Mouse (Mus musculus): ENCODE measurements around the gene Loxl4. TPM values are rescaled to one million over a fixed set of nuclear protein-coding genes. Genes with fewer than 3 reads are reported as not detected.

Loxl4 gene
- total and polyA plus RNA-seq, 3 experiments = not detected

GRCm38 (mm10) chr19:42575317-42575716 lies 37.3 kb downstream of the Loxl4 start:
- ATAC-seq (ENCODE audit: extremely low read depth, insufficient number of reproducible peaks, low FRiP score, poor library complexity, severe bottlenecking) (no peak), DNase-seq (ENCODE audit: low spot score) (no peak)
- Histone ChIP-seq H3K4me3 (ENCODE audit: low read depth, low read length) (no peak overlapping the region), H3K27me3 (ENCODE audit: insufficient read depth, low read length) (no peaks in the 10 kb centered on the region), H3K4me1 (ENCODE audit: insufficient read depth, low read depth, low read length) (peaks cover 12% of the 10 kb centered on the region), H3K36me3 (replicated peaks) (peaks cover 30% of the 10 kb centered on the region), H3K9me3 (replicated peaks) (no peaks in the 10 kb centered on the region)
- TF ChIP-seq TAL1 (conservative IDR thresholded peaks at IDR 0.05; ENCODE audit: low read depth, low read length) (no peak), POLR2AphosphoS5 (IDR thresholded peaks at IDR 0.05; ENCODE audit: insufficient replicate concordance, low read depth, low read length) (no peak), CTCF (IDR thresholded peaks at IDR 0.05; ENCODE audit: low read depth, low read length) (no peak), GATA1 (IDR thresholded peaks at IDR 0.05; ENCODE audit: borderline replicate concordance, low read length) (no peak), GATA2 (IDR thresholded peaks at IDR 0.05; ENCODE audit: borderline replicate concordance, low read depth, low read length) (no peak)

- no peak for DNase-seq (ENCODE audit: low spot score)
- Histone ChIP-seq H3K36me3 (replicated peaks) (peaks cover 34% of the 10 kb centered on the region), H3K4me1 (ENCODE audit: insufficient read depth, low read depth, low read length) (peaks cover 11% of the 10 kb centered on the region), H3K27me3 (ENCODE audit: insufficient read depth, low read length) (no peaks in the 10 kb centered on the region), H3K9me3 (replicated peaks) (no peaks in the 10 kb centered on the region), H3K4me3 (ENCODE audit: low read depth, low read length) (no peak overlapping the region)
- TF ChIP-seq GATA2 (IDR thresholded peaks at IDR 0.05; ENCODE audit: borderline replicate concordance, low read depth, low read length) (no peak), TAL1 (conservative IDR thresholded peaks at IDR 0.05; ENCODE audit: low read depth, low read length) (no peak), CTCF (IDR thresholded peaks at IDR 0.05; ENCODE audit: low read depth, low read length) (no peak), GATA1 (IDR thresholded peaks at IDR 0.05; ENCODE audit: borderline replicate concordance, low read length) (no peak), POLR2AphosphoS5 (IDR thresholded peaks at IDR 0.05; ENCODE audit: insufficient replicate concordance, low read depth, low read length) (no peak)
- no peak for ATAC-seq (ENCODE audit: extremely low read depth, insufficient number of reproducible peaks, low FRiP score, poor library complexity, severe bottlenecking)
Observed at GRCm38 (mm10) chr19:42571291-42571690, 41.3 kb downstream of the Loxl4 start.

GRCm38 (mm10) chr19:42569076-42569475 lies 43.5 kb downstream of the Loxl4 start:
- H3K9me3 ChIP-seq (replicated peaks) = no peaks in the 10 kb centered on the region
- H3K4me3 ChIP-seq (ENCODE audit: low read depth, low read length) = no peak overlapping the region
- no peak for TF ChIP-seq GATA2 (IDR thresholded peaks at IDR 0.05; ENCODE audit: borderline replicate concordance, low read depth, low read length)
- no peak for TF ChIP-seq CTCF (IDR thresholded peaks at IDR 0.05; ENCODE audit: low read depth, low read length)
- no peak for TF ChIP-seq TAL1 (conservative IDR thresholded peaks at IDR 0.05; ENCODE audit: low read depth, low read length)
- TF ChIP-seq GATA1 (IDR thresholded peaks at IDR 0.05; ENCODE audit: borderline replicate concordance, low read length) = no peak
- no peak for TF ChIP-seq POLR2AphosphoS5 (IDR thresholded peaks at IDR 0.05; ENCODE audit: insufficient replicate concordance, low read depth, low read length)
- ATAC-seq (ENCODE audit: extremely low read depth, insufficient number of reproducible peaks, low FRiP score, poor library complexity, severe bottlenecking) (no peak), DNase-seq (ENCODE audit: low spot score) (no peak)
- H3K4me1 ChIP-seq (ENCODE audit: insufficient read depth, low read depth, low read length) = peaks cover 3% of the 10 kb centered on the region; the same call in 1 of the 2 replicates
- no peaks in the 10 kb centered on the region for H3K27me3 ChIP-seq (ENCODE audit: insufficient read depth, low read length)
- peaks cover 34% of the 10 kb centered on the region for H3K36me3 ChIP-seq (replicated peaks)

GRCm38 (mm10) chr19:42567020-42567419 lies 45.6 kb downstream of the Loxl4 start:
- peaks cover 2% of the 10 kb centered on the region; the same call in 1 of the 2 replicates for H3K4me1 ChIP-seq (ENCODE audit: insufficient read depth, low read depth, low read length)
- no peaks in the 10 kb centered on the region for H3K27me3 ChIP-seq (ENCODE audit: insufficient read depth, low read length)
- H3K9me3 ChIP-seq (replicated peaks) = no peaks in the 10 kb centered on the region
- no peak for DNase-seq (ENCODE audit: low spot score)
- TF ChIP-seq CTCF (IDR thresholded peaks at IDR 0.05; ENCODE audit: low read depth, low read length) = no peak
- TF ChIP-seq GATA1 (IDR thresholded peaks at IDR 0.05; ENCODE audit: borderline replicate concordance, low read length) = no peak
- TF ChIP-seq POLR2AphosphoS5 (IDR thresholded peaks at IDR 0.05; ENCODE audit: insufficient replicate concordance, low read depth, low read length) = no peak
- no peak for TF ChIP-seq GATA2 (IDR thresholded peaks at IDR 0.05; ENCODE audit: borderline replicate concordance, low read depth, low read length)
- TF ChIP-seq TAL1 (conservative IDR thresholded peaks at IDR 0.05; ENCODE audit: low read depth, low read length) = no peak
- H3K36me3 ChIP-seq (replicated peaks) = peaks cover 49% of the 10 kb centered on the region
- no peak overlapping the region for H3K4me3 ChIP-seq (ENCODE audit: low read depth, low read length)
- no peak for ATAC-seq (ENCODE audit: extremely low read depth, insufficient number of reproducible peaks, low FRiP score, poor library complexity, severe bottlenecking)

- Histone ChIP-seq H3K36me3 (replicated peaks) (peaks cover 50% of the 10 kb centered on the region), H3K4me3 (ENCODE audit: low read depth, low read length) (no peak overlapping the region), H3K27me3 (ENCODE audit: insufficient read depth, low read length) (no peaks in the 10 kb centered on the region), H3K4me1 (ENCODE audit: insufficient read depth, low read depth, low read length) (peaks cover 2% of the 10 kb centered on the region; the same call in 1 of the 2 replicates), H3K9me3 (replicated peaks) (no peaks in the 10 kb centered on the region)
- DNase-seq (ENCODE audit: low spot score) (no peak), ATAC-seq (ENCODE audit: extremely low read depth, insufficient number of reproducible peaks, low FRiP score, poor library complexity, severe bottlenecking) (no peak)
- TF ChIP-seq GATA2 (IDR thresholded peaks at IDR 0.05; ENCODE audit: borderline replicate concordance, low read depth, low read length) = no peak
- TF ChIP-seq TAL1 (conservative IDR thresholded peaks at IDR 0.05; ENCODE audit: low read depth, low read length) = no peak
- TF ChIP-seq CTCF (IDR thresholded peaks at IDR 0.05; ENCODE audit: low read depth, low read length) = no peak
- TF ChIP-seq POLR2AphosphoS5 (IDR thresholded peaks at IDR 0.05; ENCODE audit: insufficient replicate concordance, low read depth, low read length) = no peak
- TF ChIP-seq GATA1 (IDR thresholded peaks at IDR 0.05; ENCODE audit: borderline replicate concordance, low read length) = no peak
Observed at GRCm38 (mm10) chr19:42566283-42567019, 46.2 kb downstream of the Loxl4 start.

GRCm38 (mm10) chr19:42563726-42564270 lies 48.8 kb downstream of the Loxl4 start:
- ATAC-seq (ENCODE audit: extremely low read depth, insufficient number of reproducible peaks, low FRiP score, poor library complexity, severe bottlenecking) (no peak), DNase-seq (ENCODE audit: low spot score) (no peak)
- Histone ChIP-seq H3K4me3 (ENCODE audit: low read depth, low read length) (no peak overlapping the region), H3K4me1 (ENCODE audit: insufficient read depth, low read depth, low read length) (peaks cover 2% of the 10 kb centered on the region; the same call in 1 of the 2 replicates), H3K36me3 (replicated peaks) (peaks cover 41% of the 10 kb centered on the region), H3K9me3 (replicated peaks) (no peaks in the 10 kb centered on the region), H3K27me3 (ENCODE audit: insufficient read depth, low read length) (no peaks in the 10 kb centered on the region)
- TF ChIP-seq GATA2 (IDR thresholded peaks at IDR 0.05; ENCODE audit: borderline replicate concordance, low read depth, low read length) = no peak
- no peak for TF ChIP-seq CTCF (IDR thresholded peaks at IDR 0.05; ENCODE audit: low read depth, low read length)
- TF ChIP-seq GATA1 (IDR thresholded peaks at IDR 0.05; ENCODE audit: borderline replicate concordance, low read length) = no peak
- no peak for TF ChIP-seq TAL1 (conservative IDR thresholded peaks at IDR 0.05; ENCODE audit: low read depth, low read length)
- no peak for TF ChIP-seq POLR2AphosphoS5 (IDR thresholded peaks at IDR 0.05; ENCODE audit: insufficient replicate concordance, low read depth, low read length)

Measured in G1E (cell line).